Mouse (Mus musculus): Measurements from ENCODE around the gene Iqsec3. TPM values are rescaled to one million over a fixed set of nuclear protein-coding genes. Genes with fewer than 3 reads are reported as not detected.

The Iqsec3 gene
- polyA plus RNA-seq, 1 experiment from 2014 or later: 7.8 TPM

DNA sequence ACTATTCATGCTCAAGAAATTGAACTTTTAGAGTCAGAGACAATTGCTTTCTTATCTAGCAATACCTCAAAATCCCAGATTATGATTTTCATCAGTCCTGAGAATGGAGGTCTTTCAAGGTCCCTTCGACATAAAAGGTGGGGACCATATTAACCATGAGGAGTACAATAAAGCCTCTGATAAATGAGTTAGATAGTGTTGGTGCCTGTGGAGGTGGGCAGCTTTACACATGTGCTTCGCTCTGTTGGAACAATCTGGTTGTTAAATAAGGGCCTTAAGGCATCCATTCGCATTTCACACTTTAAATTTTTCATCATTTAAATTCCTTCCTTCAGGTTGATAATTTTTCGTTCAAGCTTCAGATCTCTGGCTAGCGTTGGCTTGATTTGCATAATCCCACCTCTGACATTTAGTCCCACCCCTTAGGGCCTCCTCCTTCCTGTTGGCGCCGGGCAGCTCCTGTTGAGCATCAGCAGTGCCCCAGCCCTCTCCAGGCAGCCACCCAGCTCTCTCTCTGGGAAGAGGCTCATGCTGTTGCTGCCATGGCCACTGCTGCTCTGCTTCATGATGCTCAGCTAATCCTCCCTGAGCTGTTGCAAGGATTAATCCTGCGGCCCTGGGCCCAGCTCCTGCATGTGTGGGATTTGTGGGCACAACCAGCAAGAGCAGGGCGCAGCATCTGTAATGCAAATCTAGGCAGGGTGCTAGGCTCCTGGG is 25.5 kb upstream of the Iqsec3 start:
- no peaks in the 10 kb centered on the region for H3K36me3 ChIP-seq
- peak overlapping the region; percentile 24; the same call in 1 of the 2 replicates for H3K4me2 ChIP-seq (replicated peaks)
- no peak overlapping the region for H3K4me3 ChIP-seq
- ATAC-seq (ENCODE audit: low FRiP score, low read depth): no peak
- H3K9ac ChIP-seq: no peak overlapping the region
- WGBS: 23% methylated on average over 9 of the region's 9 CpGs
- 0 out of 2 replicates have a peak, but pooled peaks cover 5% of the 10 kb centered on the region for H3K4me1 ChIP-seq
- no peaks in the 10 kb centered on the region for H3K9me3 ChIP-seq
- no peak overlapping the region for H3K27ac ChIP-seq
- H3K27me3 ChIP-seq (replicated peaks): no peaks in the 10 kb centered on the region

GRCm38 (mm10) chr6:121495606-121496005 is 22.1 kb upstream of the Iqsec3 start:
- no peak overlapping the region for H3K27ac ChIP-seq
- WGBS: 41% methylated on average over 7 of the region's 7 CpGs
- no peak for ATAC-seq (ENCODE audit: low FRiP score, low read depth)
- H3K9ac ChIP-seq: no peak overlapping the region
- no peak overlapping the region for H3K4me3 ChIP-seq
- H3K9me3 ChIP-seq: no peaks in the 10 kb centered on the region
- 0 out of 2 replicates have a peak, but pooled peaks cover 5% of the 10 kb centered on the region for H3K4me1 ChIP-seq
- no peaks in the 10 kb centered on the region for H3K36me3 ChIP-seq
- H3K27me3 ChIP-seq (replicated peaks): no peaks in the 10 kb centered on the region
- no peak overlapping the region for H3K4me2 ChIP-seq (replicated peaks)

GRCm38 (mm10) chr6:121495026-121495425 is 21.5 kb upstream of the Iqsec3 start:
- no peak overlapping the region for H3K4me3 ChIP-seq
- H3K9me3 ChIP-seq: no peaks in the 10 kb centered on the region
- no peaks in the 10 kb centered on the region for H3K27me3 ChIP-seq (replicated peaks)
- no peak for ATAC-seq (ENCODE audit: low FRiP score, low read depth)
- no peak overlapping the region for H3K9ac ChIP-seq
- WGBS: 95% methylated on average over 1 of the region's 1 CpGs
- no peak overlapping the region for H3K27ac ChIP-seq
- no peak overlapping the region for H3K4me2 ChIP-seq (replicated peaks)
- H3K36me3 ChIP-seq: no peaks in the 10 kb centered on the region
- 0 out of 2 replicates have a peak, but pooled peaks cover 5% of the 10 kb centered on the region for H3K4me1 ChIP-seq

GRCm38 (mm10) chr6:121494319-121494718 is 20.8 kb upstream of the Iqsec3 start:
- H3K9ac ChIP-seq: no peak overlapping the region
- H3K9me3 ChIP-seq: no peaks in the 10 kb centered on the region
- WGBS: 31% methylated on average over 4 of the region's 4 CpGs
- no peaks in the 10 kb centered on the region for H3K27me3 ChIP-seq (replicated peaks)
- no peaks in the 10 kb centered on the region for H3K36me3 ChIP-seq
- no peak overlapping the region for H3K4me2 ChIP-seq (replicated peaks)
- H3K27ac ChIP-seq: no peak overlapping the region
- H3K4me1 ChIP-seq: 0 out of 2 replicates have a peak, but pooled peaks cover 5% of the 10 kb centered on the region
- ATAC-seq (ENCODE audit: low FRiP score, low read depth): no peak
- no peak overlapping the region for H3K4me3 ChIP-seq

GRCm38 (mm10) chr6:121491339-121491738 is 17.9 kb upstream of the Iqsec3 start:
- Histone ChIP-seq H3K4me2 (replicated peaks) (no peak overlapping the region), H3K27ac (no peak overlapping the region), H3K9me3 (no peaks in the 10 kb centered on the region), H3K9ac (no peak overlapping the region), H3K27me3 (replicated peaks) (no peaks in the 10 kb centered on the region), H3K4me1 (0 out of 2 replicates have a peak, but pooled peaks cover 2% of the 10 kb centered on the region), H3K4me3 (no peak overlapping the region), H3K36me3 (no peaks in the 10 kb centered on the region)
- WGBS: 82% methylated on average over 5 of the region's 5 CpGs
- ATAC-seq (ENCODE audit: low FRiP score, low read depth): no peak

DNA sequence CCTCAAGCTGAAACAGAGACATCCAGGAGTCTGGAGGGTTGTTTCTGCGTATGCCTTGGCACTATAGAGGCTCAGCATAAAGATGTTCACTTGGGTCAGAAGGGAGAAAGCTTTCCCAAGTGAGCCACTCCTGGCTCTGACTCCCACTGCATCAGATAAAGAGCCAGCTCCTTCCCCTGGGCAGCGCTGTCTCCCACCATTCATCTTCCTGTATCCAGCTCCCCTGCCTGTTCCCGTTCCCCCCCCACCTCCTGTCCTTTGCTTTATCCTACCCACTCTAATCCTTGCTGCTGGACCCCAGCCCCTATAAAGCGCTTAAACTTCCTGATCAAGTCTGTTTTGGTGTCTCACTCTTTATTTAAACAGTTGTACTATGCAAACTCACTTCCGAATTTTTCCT is 1.2 kb downstream of the Iqsec3 start:
- Histone ChIP-seq H3K27me3 (replicated peaks) (0 out of 2 replicates have a peak, but pooled peaks cover 3% of the 10 kb centered on the region), H3K4me2 (replicated peaks) (peak overlapping the region; percentile 72), H3K27ac (no peak overlapping the region), H3K9me3 (no peaks in the 10 kb centered on the region), H3K9ac (peak overlapping the region; percentile 66; the same call in 1 of the 2 replicates), H3K4me3 (peak overlapping the region; percentile 56), H3K4me1 (peaks cover 13% of the 10 kb centered on the region; the same call in 1 of the 2 replicates), H3K36me3 (no peaks in the 10 kb centered on the region)
- 34% methylated on average over 5 of the region's 5 CpGs for WGBS
- no peak for ATAC-seq (ENCODE audit: low FRiP score, low read depth)

DNA sequence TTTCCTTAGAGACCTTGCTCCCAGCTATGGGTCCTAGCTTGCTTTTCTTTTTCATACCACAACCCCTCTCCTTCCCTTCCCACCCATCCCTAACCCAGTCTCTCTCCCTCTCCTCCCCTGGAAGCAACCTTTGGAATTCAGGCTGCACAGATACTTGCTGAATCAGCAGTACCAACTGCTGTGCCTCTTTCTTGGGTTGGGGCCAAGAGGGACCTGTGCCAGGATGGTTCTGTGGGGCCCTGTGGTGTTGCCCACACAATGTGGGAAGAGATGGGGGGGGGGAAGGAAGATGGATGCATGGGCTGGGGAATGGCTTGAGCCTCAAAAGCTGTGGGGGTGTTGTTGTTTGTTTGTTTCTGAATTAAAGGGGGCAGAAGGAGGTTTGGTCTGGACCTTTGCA is 5.2 kb downstream of the Iqsec3 start:
- Histone ChIP-seq H3K4me2 (replicated peaks) (no peak overlapping the region), H3K27ac (no peak overlapping the region), H3K36me3 (no peaks in the 10 kb centered on the region), H3K4me1 (peaks cover 6% of the 10 kb centered on the region; the same call in 1 of the 2 replicates), H3K4me3 (no peak overlapping the region), H3K27me3 (replicated peaks) (no peaks in the 10 kb centered on the region), H3K9ac (no peak overlapping the region), H3K9me3 (no peaks in the 10 kb centered on the region)
- no peak for ATAC-seq (ENCODE audit: low FRiP score, low read depth)

GRCm38 (mm10) chr6:121462628-121463340 is 10.7 kb downstream of the Iqsec3 start:
- Histone ChIP-seq H3K27ac (no peak overlapping the region), H3K4me1 (peaks cover 9% of the 10 kb centered on the region), H3K9me3 (no peaks in the 10 kb centered on the region), H3K36me3 (no peaks in the 10 kb centered on the region), H3K4me2 (replicated peaks) (peak overlapping the region; percentile 49), H3K27me3 (replicated peaks) (no peaks in the 10 kb centered on the region), H3K9ac (peak overlapping the region; percentile 33; the same call in 1 of the 2 replicates), H3K4me3 (no peak overlapping the region)
- 8% methylated on average over 28 of the region's 28 CpGs for WGBS
- ATAC-seq (ENCODE audit: low FRiP score, low read depth): 0 out of 2 replicates have a peak, but pooled peaks have one; percentile 15

DNA sequence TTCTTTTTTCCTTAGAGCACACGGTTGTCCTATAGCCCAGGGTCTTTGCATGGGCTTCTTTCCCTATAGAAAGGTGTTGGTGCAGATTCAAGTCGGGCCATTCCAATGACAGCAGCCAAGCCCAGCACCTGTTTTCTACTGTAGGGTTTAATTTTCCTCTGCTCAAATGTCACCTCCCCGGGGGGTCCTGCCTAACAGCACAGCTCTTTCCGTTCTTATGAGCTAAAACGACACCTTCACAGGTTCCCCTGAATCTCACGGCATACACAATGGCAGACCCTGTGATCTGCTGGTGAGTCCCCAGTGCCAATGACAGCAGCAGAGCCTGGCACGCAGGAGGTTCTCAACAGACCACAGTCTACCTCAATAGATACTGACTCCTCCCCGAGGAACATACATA is 16.1 kb downstream of the Iqsec3 start:
- Histone ChIP-seq H3K36me3 (no peaks in the 10 kb centered on the region), H3K4me2 (replicated peaks) (no peak overlapping the region), H3K27ac (no peak overlapping the region), H3K27me3 (replicated peaks) (no peaks in the 10 kb centered on the region), H3K9me3 (no peaks in the 10 kb centered on the region), H3K4me1 (peaks cover 28% of the 10 kb centered on the region), H3K9ac (no peak overlapping the region), H3K4me3 (no peak overlapping the region)
- no peak for ATAC-seq (ENCODE audit: low FRiP score, low read depth)
- WGBS: 48% methylated on average over 8 of the region's 8 CpGs

DNA sequence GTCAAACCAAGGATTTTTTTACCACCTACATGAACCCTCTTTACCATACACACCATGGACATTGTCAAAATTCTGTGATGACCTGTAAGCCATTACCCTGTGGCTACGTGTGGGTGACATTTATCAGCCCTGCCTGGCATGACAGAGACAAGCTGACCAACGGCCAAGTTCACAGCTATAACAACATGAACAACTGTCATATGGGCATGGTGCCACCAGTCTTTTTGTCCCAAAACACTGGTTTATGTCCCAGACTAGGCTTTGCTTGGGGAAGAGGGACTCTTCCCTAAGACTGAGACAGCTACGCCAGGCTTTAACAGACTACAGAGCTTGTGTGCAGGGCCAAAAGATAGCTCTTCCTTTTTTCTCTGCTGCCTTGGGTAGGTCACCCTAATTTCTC is 16.8 kb downstream of the Iqsec3 start:
- 88% methylated on average over 3 of the region's 3 CpGs for WGBS
- no peak overlapping the region for H3K9ac ChIP-seq
- no peaks in the 10 kb centered on the region for H3K36me3 ChIP-seq
- H3K27ac ChIP-seq: no peak overlapping the region
- no peak overlapping the region for H3K4me2 ChIP-seq (replicated peaks)
- H3K9me3 ChIP-seq: no peaks in the 10 kb centered on the region
- H3K27me3 ChIP-seq (replicated peaks): no peaks in the 10 kb centered on the region
- ATAC-seq (ENCODE audit: low FRiP score, low read depth): no peak
- peaks cover 28% of the 10 kb centered on the region for H3K4me1 ChIP-seq
- H3K4me3 ChIP-seq: no peak overlapping the region

- Histone ChIP-seq H3K27ac (0 out of 2 replicates have a peak overlapping the region, but pooled peaks have one; percentile 15), H3K36me3 (no peaks in the 10 kb centered on the region), H3K4me2 (replicated peaks) (no peak overlapping the region), H3K9me3 (no peaks in the 10 kb centered on the region), H3K4me1 (peaks cover 28% of the 10 kb centered on the region), H3K9ac (no peak overlapping the region), H3K4me3 (no peak overlapping the region), H3K27me3 (replicated peaks) (no peaks in the 10 kb centered on the region)
- peak; percentile 70 for ATAC-seq (ENCODE audit: low FRiP score, low read depth)
- 50% methylated on average over 12 of the region's 12 CpGs for WGBS
These were observed 18.7 kb downstream of the Iqsec3 start for GRCm38 (mm10) chr6:121454549-121455494.

- 58% methylated on average over 7 of the region's 7 CpGs for WGBS
- no peak for ATAC-seq (ENCODE audit: low FRiP score, low read depth)
- Histone ChIP-seq H3K4me2 (replicated peaks) (no peak overlapping the region), H3K9ac (no peak overlapping the region), H3K4me3 (no peak overlapping the region), H3K36me3 (no peaks in the 10 kb centered on the region), H3K9me3 (no peaks in the 10 kb centered on the region), H3K27me3 (replicated peaks) (no peaks in the 10 kb centered on the region), H3K4me1 (peaks cover 28% of the 10 kb centered on the region), H3K27ac (no peak overlapping the region)
These were observed 19.7 kb downstream of the Iqsec3 start for GRCm38 (mm10) chr6:121453776-121454175.
